Mouse (Mus musculus): ENCODE data around the gene Naa16.
A peak's percentile ranks its signal among the peaks of the same experiment; 100 is the strongest.
"Not testable (repeated sequence)": the region's sequence is repeated elsewhere in the genome, so short reads cannot be mapped to it uniquely, and the experiment has no call there.

Naa16 gene

GRCm38 (mm10) chr14:79390265-79390926, at the start of gene Naa16:
Gene Naa16 (minus strand): TSS chr14:79390778.
- peak; percentile 98 for DNase-seq (ENCODE audit: extremely low spot score, low spot score)

- no peak for DNase-seq (ENCODE audit: extremely low spot score, low spot score)
Measured at GRCm38 (mm10) chr14:79434068-79434467, 43.5 kb upstream of the Naa16 start.

GRCm38 (mm10) chr14:79426730-79427365, 36.3 kb upstream of the Naa16 start:
- not testable (repeated sequence) for DNase-seq (ENCODE audit: extremely low spot score, low spot score)

DNA sequence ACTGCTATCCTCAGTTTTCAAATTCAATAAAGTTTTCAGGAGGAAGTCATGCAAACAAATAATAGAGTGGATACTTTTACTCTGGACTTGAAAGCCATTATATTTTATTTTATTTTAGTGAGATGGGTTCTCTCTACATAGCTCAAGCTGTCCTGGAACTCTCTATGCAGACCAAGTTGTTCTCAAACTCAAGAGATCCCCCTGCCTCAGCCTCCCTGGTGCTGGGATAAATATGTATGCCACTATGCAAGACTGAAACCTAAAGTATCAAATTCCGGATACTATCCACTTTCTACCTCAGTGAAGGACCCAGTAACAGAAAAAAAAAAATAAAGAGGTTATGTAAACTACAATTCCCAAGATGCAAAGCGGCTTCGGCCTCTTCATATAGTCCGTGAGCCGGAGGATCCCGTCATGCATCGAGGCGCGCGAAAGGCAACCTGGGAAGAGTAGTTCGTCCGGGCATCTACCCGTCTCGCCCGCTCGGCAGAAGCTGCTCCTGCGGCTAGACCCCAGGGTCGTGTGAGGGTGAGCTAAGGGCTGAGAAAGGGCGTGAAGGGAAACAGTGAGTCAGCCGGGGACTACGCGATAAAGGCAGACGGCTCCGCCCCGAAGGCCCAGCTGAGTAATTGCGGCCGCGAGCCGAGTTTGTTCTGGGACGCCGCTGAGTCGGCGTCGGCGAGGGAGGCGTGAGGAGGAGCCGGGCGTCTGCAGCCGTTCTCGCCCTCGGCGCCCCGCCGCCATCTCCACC, 35.6 kb upstream of the Naa16 start, which contains the start of gene Kbtbd7:
Kbtbd7 (plus strand) TSS at position 533 of the 751 bp plus-strand sequence.
- peak; percentile 90 for DNase-seq (ENCODE audit: extremely low spot score, low spot score)

GRCm38 (mm10) chr14:79420083-79420685, 29.6 kb upstream of the Naa16 start:
- peak; percentile 39 for DNase-seq (ENCODE audit: extremely low spot score, low spot score)

- no peak for DNase-seq (ENCODE audit: extremely low spot score, low spot score)
Measured at GRCm38 (mm10) chr14:79413121-79413520, 22.5 kb upstream of the Naa16 start.

GRCm38 (mm10) chr14:79410662-79411061, 20.1 kb upstream of the Naa16 start:
- no peak for DNase-seq (ENCODE audit: extremely low spot score, low spot score)

GRCm38 (mm10) chr14:79409278-79409830, 18.8 kb upstream of the Naa16 start:
- DNase-seq (ENCODE audit: extremely low spot score, low spot score): no peak

DNA sequence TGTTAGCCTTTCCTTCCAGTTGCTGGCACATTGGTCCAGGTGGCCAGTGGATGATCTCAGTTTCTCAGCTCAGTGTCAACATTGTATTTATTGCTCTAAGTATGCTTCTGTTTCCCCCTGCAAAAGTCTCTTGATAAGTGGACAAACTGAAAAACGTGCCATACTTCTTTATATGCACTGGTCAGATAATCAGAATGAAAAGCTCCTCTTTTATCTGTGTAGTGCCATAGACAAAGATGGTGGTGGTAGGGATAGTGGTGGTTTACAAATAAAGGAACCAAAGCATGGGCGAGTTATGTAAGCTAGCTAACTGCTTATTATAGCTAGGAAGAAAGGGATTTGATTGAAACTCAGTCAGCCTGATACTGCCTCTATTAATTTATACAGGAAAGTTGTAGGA, 17.1 kb upstream of the Naa16 start:
- DNase-seq (ENCODE audit: extremely low spot score, low spot score): no peak

GRCm38 (mm10) chr14:79397321-79398122, 6.9 kb upstream of the Naa16 start, which contains the start of gene Mtrf1:
Gene Mtrf1 (plus strand): TSS chr14:79397772.
- DNase-seq (ENCODE audit: extremely low spot score, low spot score): peak; percentile 73

GRCm38 (mm10) chr14:79394564-79394963, 4.0 kb upstream of the Naa16 start:
- peak; percentile 27 for DNase-seq (ENCODE audit: extremely low spot score, low spot score)

GRCm38 (mm10) chr14:79393289-79393688, 2.7 kb upstream of the Naa16 start:
- no peak for DNase-seq (ENCODE audit: extremely low spot score, low spot score)

DNA sequence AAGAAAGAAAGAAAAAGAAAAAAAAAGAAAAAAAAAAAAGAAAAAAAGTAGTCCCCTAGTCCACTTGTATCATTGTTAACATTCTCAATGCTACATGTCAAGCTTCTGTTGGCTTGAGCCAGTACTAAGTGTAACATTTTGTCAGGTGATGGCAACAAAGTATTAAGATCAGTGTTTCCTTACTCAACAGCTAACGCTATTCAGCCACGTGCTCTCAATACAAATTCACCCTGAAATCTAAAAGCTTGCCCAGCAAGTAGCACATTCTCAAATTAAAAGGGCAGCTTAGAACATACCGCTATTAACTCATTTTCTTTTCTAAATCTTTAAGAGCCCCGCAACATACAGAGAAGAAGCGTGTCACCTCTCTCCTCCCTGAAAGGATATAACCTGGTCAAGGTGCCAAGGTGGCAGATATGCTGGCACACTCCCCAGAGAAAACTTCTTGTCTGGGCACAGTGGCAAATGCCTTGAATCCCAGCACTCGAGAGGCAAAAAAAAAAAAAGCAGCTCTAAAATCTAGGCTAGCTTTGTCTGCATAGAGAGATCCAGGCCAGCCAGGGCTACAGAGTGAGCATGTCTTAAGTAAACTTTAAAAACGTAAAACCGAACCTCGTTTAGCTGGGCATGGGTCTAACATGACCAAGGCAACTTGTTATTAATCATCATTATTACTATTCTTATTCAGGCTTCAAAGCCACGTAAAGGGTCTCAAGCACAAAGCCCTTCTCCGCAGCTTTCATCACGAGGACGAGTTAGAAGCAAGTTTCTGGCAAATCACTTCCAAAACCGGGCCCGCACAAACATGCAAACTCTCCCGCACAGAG, 927 bp downstream of the Naa16 start:
- DNase-seq (ENCODE audit: extremely low spot score, low spot score): no peak

DNA sequence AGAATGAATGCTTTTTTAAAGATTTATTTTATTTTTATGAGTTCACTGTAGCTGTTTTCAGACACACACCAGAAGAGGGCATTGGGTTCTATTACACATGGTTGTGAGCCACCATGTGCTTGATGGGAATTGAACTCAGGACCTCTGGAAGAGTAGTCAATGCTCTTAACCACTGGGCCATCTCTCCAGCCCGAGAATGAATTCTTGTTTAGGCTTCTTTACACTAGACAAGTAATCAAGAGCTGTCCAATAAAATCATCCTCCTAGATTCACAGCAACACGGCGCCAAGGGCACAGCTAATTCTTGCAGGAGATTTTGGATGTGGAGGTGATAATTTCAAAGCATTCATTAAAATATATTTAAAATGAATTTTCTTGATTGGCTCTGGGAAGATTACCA, 2.3 kb downstream of the Naa16 start:
- no peak for DNase-seq (ENCODE audit: extremely low spot score, low spot score)

GRCm38 (mm10) chr14:79383120-79383519, 7.5 kb downstream of the Naa16 start:
- DNase-seq (ENCODE audit: extremely low spot score, low spot score): no peak

DNA sequence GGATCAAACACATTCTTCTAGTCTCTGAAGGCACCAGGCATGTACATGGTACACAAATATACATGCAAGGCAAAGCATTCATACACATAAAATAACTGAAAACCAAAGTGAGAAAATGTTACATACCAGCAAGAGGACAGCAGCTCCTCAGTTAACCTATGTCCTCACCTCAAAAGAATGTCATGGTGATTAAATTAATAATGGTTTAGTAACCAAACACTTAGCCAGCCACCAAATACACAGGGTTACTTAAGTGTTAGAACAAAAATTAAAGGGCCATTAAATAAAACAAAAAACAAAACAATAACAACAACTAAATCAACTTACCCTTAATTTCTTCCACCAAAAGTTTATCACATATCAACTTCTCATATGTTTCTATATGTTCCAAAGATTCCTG, 13.5 kb downstream of the Naa16 start:
- no peak for DNase-seq (ENCODE audit: extremely low spot score, low spot score)

- DNase-seq (ENCODE audit: extremely low spot score, low spot score): no peak
Measured at GRCm38 (mm10) chr14:79358055-79358454, 32.5 kb downstream of the Naa16 start.

DNA sequence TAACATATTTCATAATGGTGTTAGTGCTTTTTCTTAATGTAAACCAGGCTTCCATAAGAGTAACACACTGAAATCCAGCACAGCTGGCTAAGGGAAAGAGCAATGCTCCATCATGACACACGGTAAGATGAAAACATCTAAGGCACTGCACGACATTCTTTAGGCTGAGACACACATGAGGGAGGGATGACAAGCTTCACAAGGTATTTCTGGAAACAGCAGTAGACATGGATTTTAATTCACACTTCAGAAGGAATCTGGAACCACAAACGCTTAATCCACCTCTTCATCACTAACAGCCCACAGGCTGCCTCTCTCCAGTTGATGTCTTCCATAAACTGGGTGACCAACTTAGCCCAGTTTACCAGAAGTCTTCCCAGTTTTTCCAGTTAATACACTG, 44.2 kb downstream of the Naa16 start:
- DNase-seq (ENCODE audit: extremely low spot score, low spot score): no peak

DNA sequence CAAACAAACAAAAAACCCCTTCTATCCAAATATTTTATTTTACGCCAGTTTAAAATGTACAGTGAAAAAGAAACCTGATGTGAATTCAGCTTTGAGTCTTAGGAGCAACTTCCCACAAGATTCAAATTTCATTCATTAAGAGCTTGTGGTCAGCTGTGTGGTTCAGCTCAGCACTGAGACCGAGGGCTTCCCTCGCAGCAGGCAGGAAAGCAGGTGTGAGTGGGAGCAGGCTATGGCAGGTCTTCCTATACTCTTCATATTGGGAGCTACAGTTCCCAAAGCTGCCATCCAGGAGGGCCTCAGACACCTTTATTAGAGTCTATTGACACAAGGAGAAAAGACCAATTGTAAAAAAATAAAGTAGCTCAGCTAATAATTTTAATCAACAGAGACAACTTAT, 55.0 kb downstream of the Naa16 start:
- no peak for DNase-seq (ENCODE audit: extremely low spot score, low spot score)

DNA sequence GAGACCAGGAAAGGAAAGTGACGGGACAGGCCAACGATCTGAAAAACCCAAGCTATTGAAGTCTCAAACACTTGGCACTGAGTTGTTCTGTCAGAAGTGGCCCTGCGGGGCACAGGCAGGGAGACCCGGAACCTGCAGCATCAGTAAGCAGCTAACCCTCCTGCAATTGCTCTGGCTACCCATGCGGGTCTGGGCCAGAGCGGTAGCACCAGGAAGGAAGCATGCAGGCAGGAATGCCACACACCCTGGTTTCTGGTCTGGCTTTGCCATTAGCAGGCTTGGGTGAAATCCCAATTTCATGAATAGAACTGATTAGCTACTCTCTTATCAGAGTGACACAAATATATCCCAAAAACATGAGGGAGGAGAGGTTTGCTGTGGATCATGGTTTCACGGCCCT, 58.6 kb downstream of the Naa16 start:
- DNase-seq (ENCODE audit: extremely low spot score, low spot score): no peak
